Mouse (Mus musculus): Measurements from ENCODE around the gene Acot12.

Acot12 gene

GRCm38 (mm10) chr13:91826066-91826465 lies 84.8 kb downstream of the Acot12 start:
- DNase-seq (ENCODE audit: low spot score), result no peak

DNA sequence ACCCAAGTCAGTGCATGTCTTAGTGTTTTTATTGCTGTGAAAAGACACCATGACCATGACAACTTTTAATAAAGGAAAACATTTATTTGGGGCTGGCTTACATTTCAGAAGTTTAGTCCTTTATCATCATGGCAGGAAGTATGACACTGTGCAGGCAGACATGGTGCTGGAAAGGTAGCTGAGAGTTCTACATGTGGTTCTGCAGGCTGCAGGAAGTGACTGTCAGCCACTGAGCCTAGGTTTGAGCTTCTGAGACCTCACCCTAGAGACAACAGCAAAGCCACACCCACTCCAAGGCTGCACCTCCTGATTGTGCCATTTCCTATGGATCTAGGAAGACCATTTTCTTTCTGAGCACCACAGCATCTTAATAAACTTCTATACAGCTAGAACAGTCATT lies 86.6 kb downstream of the Acot12 start:
- no peak for DNase-seq (ENCODE audit: low spot score)

All from left cerebral cortex, adult 11 months (tissue).